Mouse (Mus musculus) embryonic facial prominence, embryonic 14.5 days (tissue): ENCODE results near the gene Ncapd2. TPM values are rescaled to one million over a fixed set of nuclear protein-coding genes. Genes with fewer than 3 reads are reported as not detected.

Source experiments
- ATAC-seq: fragments of 200-750 bp; cut with Nextera tagmentation; 2 replicates; pipeline ENCODE4 v1.8.0; 2017; ENCODE audit warnings: low read depth, moderate number of reproducible peaks, moderate TSS enrichment
- DNase-seq: peaks from one replicate; pipeline ENCODE4 v3.0.0-alpha.2; 2015; ENCODE audit warnings: low spot score
- H3K27ac ChIP-seq: fragments of 300-500 bp; sonication (generic); replicated peaks from 2 replicates; pipeline ENCODE4 v1.5.1; 2014; ENCODE audit warnings: low read depth, mild to moderate bottlenecking, low read length, moderate library complexity
- H3K27me3 ChIP-seq: fragments of 300-500 bp; sonication (generic); replicated peaks from 2 replicates; pipeline ENCODE4 v1.6.1; 2014; ENCODE audit warnings: low read length; ENCODE audit not compliant: control insufficient read depth, insufficient read depth
- H3K36me3 ChIP-seq: fragments of 300-500 bp; sonication (generic); 2 replicates; pipeline ENCODE4 v1.6.1; 2014; ENCODE audit warnings: low read length, mixed read lengths; ENCODE audit not compliant: control insufficient read depth, insufficient read depth
- H3K4me1 ChIP-seq: fragments of 300-500 bp; sonication (generic); 2 replicates; pipeline ENCODE4 v1.6.1; 2014; ENCODE audit warnings: antibody characterized with exemption, low read length; ENCODE audit not compliant: control insufficient read depth, insufficient read depth
- H3K4me2 ChIP-seq: fragments of 300-500 bp; sonication (generic); 2 replicates; pipeline ENCODE4 v1.6.1; 2014; ENCODE audit warnings: low read depth, mild to moderate bottlenecking, low read length, moderate library complexity, mixed read lengths
- H3K4me3 ChIP-seq: fragments of 300-500 bp; sonication (generic); 2 replicates; pipeline ENCODE4 v1.5.1; 2014; ENCODE audit warnings: low read depth, mild to moderate bottlenecking, low read length
- H3K9ac ChIP-seq: fragments of 300-500 bp; sonication (generic); 2 replicates; pipeline ENCODE4 v1.6.1; 2014; ENCODE audit warnings: low read depth, mild to moderate bottlenecking, low read length, moderate library complexity, mixed read lengths
- H3K9me3 ChIP-seq: fragments of 300-500 bp; sonication (generic); 2 replicates; pipeline ENCODE4 v1.6.1; 2016; ENCODE audit warnings: low read length; ENCODE audit not compliant: control insufficient read depth
- WGBS: fragments of 180-500 bp; shearing (Covaris S2); extraction: QIAGEN DNeasy Blood & Tissue Kit; methylation state at CpG from one replicate; pipeline ENCODE4 v1.1.7; 2014; 5-methylcytosine and 5-hydroxymethylcytosine counted together
- polyA plus RNA-seq: library from polyadenylated mRNA; unstranded; fragments of >200 nt; fragmentation: Nextera tagmentation; extraction: Ambion mirVana; gene quantifications from 2 replicates; pipeline ENCODE4 v1.2.1, GENCODE M21; 2014

The Ncapd2 gene
- polyA plus RNA-seq, 1 experiment from 2014 or later, result 76.7 TPM

- Histone ChIP-seq H3K27me3 (peaks cover 14% of the 10 kb centered on the region; the same call in 1 of the 2 replicates), H3K9me3 (no peaks in the 10 kb centered on the region), H3K36me3 (no peaks in the 10 kb centered on the region), H3K4me1 (no peaks in the 10 kb centered on the region), H3K4me2 (no peak overlapping the region), H3K27ac (no peak overlapping the region), H3K4me3 (no peak overlapping the region), H3K9ac (no peak overlapping the region)
- WGBS, result 89% methylated on average over 1 of the region's 1 CpGs
- ATAC-seq (no peak), DNase-seq (no peak)
Observed at GRCm38 (mm10) chr6:125210436-125210835, 18.9 kb upstream of the Ncapd2 start.

GRCm38 (mm10) chr6:125197166-125197565 is 5.7 kb upstream of the Ncapd2 start:
- Histone ChIP-seq H3K4me2 (no peak overlapping the region), H3K27me3 (no peaks in the 10 kb centered on the region), H3K36me3 (peaks cover 22% of the 10 kb centered on the region), H3K9ac (no peak overlapping the region), H3K4me3 (no peak overlapping the region), H3K27ac (no peak overlapping the region; the same call in 1 of the 2 replicates), H3K4me1 (peaks cover 6% of the 10 kb centered on the region), H3K9me3 (no peaks in the 10 kb centered on the region)
- ATAC-seq (no peak), DNase-seq (no peak)
- WGBS, result 68% methylated on average over 5 of the region's 5 CpGs

GRCm38 (mm10) chr6:125196301-125196700 is 4.8 kb upstream of the Ncapd2 start:
- H3K9ac ChIP-seq, result no peak overlapping the region
- DNase-seq, result peak; percentile 40
- WGBS, result 46% methylated on average over 3 of the region's 3 CpGs
- H3K27me3 ChIP-seq, result no peaks in the 10 kb centered on the region
- H3K4me2 ChIP-seq, result no peak overlapping the region
- no peaks in the 10 kb centered on the region for H3K9me3 ChIP-seq
- ATAC-seq, result no peak
- H3K4me3 ChIP-seq, result no peak overlapping the region
- H3K36me3 ChIP-seq, result peaks cover 22% of the 10 kb centered on the region
- no peak overlapping the region for H3K27ac ChIP-seq
- peaks cover 6% of the 10 kb centered on the region for H3K4me1 ChIP-seq

DNA sequence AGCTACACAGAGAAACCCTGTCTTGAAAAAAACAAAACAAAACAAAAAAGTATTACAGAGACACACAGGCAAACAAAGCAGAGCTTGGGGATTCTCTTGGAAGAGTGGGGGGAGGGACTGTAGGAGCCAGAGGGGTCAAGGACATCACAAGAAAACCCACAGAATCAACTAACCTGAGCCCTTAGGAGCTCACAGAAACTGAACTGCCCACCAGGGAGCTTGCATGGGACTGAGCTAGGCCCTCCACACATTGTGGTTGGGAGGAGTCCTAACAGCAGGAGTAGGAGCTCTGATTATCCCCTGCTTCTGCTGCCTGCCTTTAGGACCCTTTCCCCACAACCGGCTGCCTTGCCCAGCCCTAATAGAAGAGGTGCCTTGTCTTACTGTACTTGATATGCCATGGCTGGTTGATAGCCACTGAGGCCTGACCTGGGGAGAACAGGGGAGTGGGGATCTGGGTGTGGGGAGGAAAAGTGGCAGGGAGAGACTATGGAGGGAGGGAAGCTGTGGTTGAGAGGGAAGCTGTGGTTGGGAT is 4.1 kb upstream of the Ncapd2 start:
- 31% methylated on average over 1 of the region's 1 CpGs for WGBS
- ATAC-seq (no peak), DNase-seq (no peak)
- H3K27ac ChIP-seq, result no peak overlapping the region
- no peak overlapping the region for H3K9ac ChIP-seq
- H3K4me1 ChIP-seq, result peaks cover 9% of the 10 kb centered on the region
- H3K4me3 ChIP-seq, result no peak overlapping the region
- H3K9me3 ChIP-seq, result no peaks in the 10 kb centered on the region
- H3K4me2 ChIP-seq, result no peak overlapping the region
- H3K27me3 ChIP-seq, result no peaks in the 10 kb centered on the region
- peaks cover 22% of the 10 kb centered on the region for H3K36me3 ChIP-seq

DNA sequence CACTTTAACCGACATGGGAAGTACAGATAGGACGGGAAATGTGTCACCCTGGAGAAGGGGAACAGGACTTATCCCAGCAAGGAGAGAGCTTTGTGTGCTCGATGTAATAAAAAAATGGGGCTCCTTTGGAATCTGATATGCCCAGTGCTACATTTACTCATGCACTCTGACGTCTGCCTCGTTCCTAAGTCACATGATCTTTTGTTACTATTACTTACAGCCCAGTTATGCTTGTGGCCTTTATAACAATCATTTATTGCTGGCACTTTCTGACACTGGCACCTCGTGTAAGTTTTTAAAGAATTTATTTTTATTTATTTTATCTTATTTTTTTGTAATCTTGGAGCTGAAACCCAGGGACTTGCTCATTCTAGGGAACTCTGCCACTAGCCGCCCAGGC is 1.9 kb upstream of the Ncapd2 start:
- peak overlapping the region; percentile 0; the same call in 1 of the 2 replicates for H3K4me3 ChIP-seq
- peaks cover 36% of the 10 kb centered on the region for H3K36me3 ChIP-seq
- peaks cover 9% of the 10 kb centered on the region for H3K4me1 ChIP-seq
- ATAC-seq, result no peak
- H3K27ac ChIP-seq, result no peak overlapping the region
- no peaks in the 10 kb centered on the region for H3K9me3 ChIP-seq
- H3K4me2 ChIP-seq, result peak overlapping the region; percentile 95
- H3K9ac ChIP-seq, result no peak overlapping the region
- WGBS, result 54% methylated on average over 7 of the region's 7 CpGs
- no peaks in the 10 kb centered on the region for H3K27me3 ChIP-seq
- no peak for DNase-seq

GRCm38 (mm10) chr6:125192841-125193240 is 1.3 kb upstream of the Ncapd2 start:
- H3K27me3 ChIP-seq, result no peaks in the 10 kb centered on the region
- peaks cover 9% of the 10 kb centered on the region for H3K4me1 ChIP-seq
- H3K27ac ChIP-seq, result peak overlapping the region; percentile 97; the same call in 1 of the 2 replicates
- ATAC-seq, result no peak
- peak overlapping the region; percentile 75 for H3K9ac ChIP-seq
- no peak for DNase-seq
- peaks cover 41% of the 10 kb centered on the region for H3K36me3 ChIP-seq
- H3K4me2 ChIP-seq, result peak overlapping the region; percentile 95
- H3K4me3 ChIP-seq, result peak overlapping the region; percentile 51
- H3K9me3 ChIP-seq, result no peaks in the 10 kb centered on the region
- 34% methylated on average over 5 of the region's 5 CpGs for WGBS

GRCm38 (mm10) chr6:125192016-125192714 is 664 bp upstream of the Ncapd2 start:
- peak overlapping the region; percentile 75 for H3K9ac ChIP-seq
- peak overlapping the region; percentile 97 for H3K27ac ChIP-seq
- H3K27me3 ChIP-seq, result no peaks in the 10 kb centered on the region
- ATAC-seq (peak; percentile 95), DNase-seq (peak; percentile 98)
- H3K4me2 ChIP-seq, result peak overlapping the region; percentile 95
- peaks cover 9% of the 10 kb centered on the region for H3K4me1 ChIP-seq
- peak overlapping the region; percentile 51 for H3K4me3 ChIP-seq
- no peaks in the 10 kb centered on the region for H3K9me3 ChIP-seq
- H3K36me3 ChIP-seq, result peaks cover 48% of the 10 kb centered on the region
- under 1% methylated on average over 34 of the region's 34 CpGs for WGBS

DNA sequence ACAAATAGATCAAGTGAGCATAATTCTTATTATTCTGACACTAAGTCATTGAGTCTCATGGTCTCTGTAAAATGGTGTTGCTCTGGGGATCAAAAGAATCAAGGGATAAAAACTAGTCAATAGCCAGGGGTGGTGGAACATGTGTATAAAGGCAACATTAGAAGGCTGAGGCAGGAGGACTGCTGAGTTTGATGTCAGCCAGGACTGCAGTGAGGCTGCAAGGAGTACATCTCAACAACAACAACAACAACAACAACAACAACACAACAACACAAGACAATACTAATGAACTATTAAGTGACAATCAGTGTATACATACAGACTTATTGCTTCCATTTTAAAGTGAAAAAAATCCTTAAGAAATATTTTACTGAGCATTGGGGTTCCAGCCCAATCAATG is 685 bp downstream of the Ncapd2 start:
- DNase-seq, result no peak
- Histone ChIP-seq H3K9me3 (no peaks in the 10 kb centered on the region), H3K27ac (peak overlapping the region; percentile 97), H3K9ac (peak overlapping the region; percentile 75), H3K4me1 (peaks cover 9% of the 10 kb centered on the region), H3K4me3 (peak overlapping the region; percentile 51), H3K4me2 (peak overlapping the region; percentile 56), H3K36me3 (peaks cover 61% of the 10 kb centered on the region), H3K27me3 (no peaks in the 10 kb centered on the region)
- ATAC-seq, result no peak

GRCm38 (mm10) chr6:125186203-125186602 is 5.3 kb downstream of the Ncapd2 start:
- H3K9me3 ChIP-seq, result no peaks in the 10 kb centered on the region
- H3K36me3 ChIP-seq, result peaks cover 83% of the 10 kb centered on the region
- no peak overlapping the region for H3K27ac ChIP-seq
- ATAC-seq (no peak), DNase-seq (no peak)
- 94% methylated on average over 10 of the region's 10 CpGs for WGBS
- no peak overlapping the region for H3K9ac ChIP-seq
- H3K27me3 ChIP-seq, result no peaks in the 10 kb centered on the region
- peaks cover 3% of the 10 kb centered on the region; the same call in 1 of the 2 replicates for H3K4me1 ChIP-seq
- no peak overlapping the region for H3K4me3 ChIP-seq
- no peak overlapping the region for H3K4me2 ChIP-seq
